Mouse (Mus musculus): ENCODE data around the gene Kremen2. TPM values are rescaled to one million over a fixed set of nuclear protein-coding genes. Genes with fewer than 3 reads are reported as not detected.

The Kremen2 gene
- polyA plus RNA-seq, 1 experiment from 2014 or later = 0.51 TPM

DNA sequence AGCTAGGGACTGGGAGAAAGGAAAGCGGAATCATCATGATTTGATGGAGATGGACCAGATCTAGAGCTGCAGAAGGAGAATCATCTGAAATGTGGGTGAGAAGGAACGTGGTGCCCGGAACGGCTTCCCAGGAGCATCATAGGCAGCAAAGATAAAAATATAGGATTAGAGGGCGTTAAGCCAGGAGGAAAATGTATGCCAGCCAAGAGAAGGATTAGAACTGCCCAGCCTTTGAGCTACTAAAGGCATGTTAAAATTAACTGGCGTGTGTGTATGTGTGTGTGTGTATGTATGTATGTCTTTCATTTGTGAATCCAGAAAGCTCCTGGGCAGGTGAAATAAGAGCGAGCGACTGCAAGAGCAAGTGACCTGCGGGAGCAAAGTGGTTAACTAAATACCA lies 42.3 kb downstream of the Kremen2 start:
- H3K9me3 ChIP-seq (ENCODE audit: control insufficient read depth, low read length) = no peaks in the 10 kb centered on the region
- WGBS = 87% methylated on average over 9 of the region's 9 CpGs
- H3K27ac ChIP-seq (ENCODE audit: low read length) = no peak overlapping the region
- no peak overlapping the region for H3K4me2 ChIP-seq (ENCODE audit: low read depth, low read length)
- peaks cover 7% of the 10 kb centered on the region; the same call in 1 of the 2 replicates for H3K27me3 ChIP-seq (replicated peaks; ENCODE audit: control insufficient read depth, insufficient read depth, low read length)
- no peak overlapping the region for H3K9ac ChIP-seq (ENCODE audit: low read depth, low read length)
- H3K36me3 ChIP-seq (ENCODE audit: control insufficient read depth, insufficient read depth, low read length) = no peaks in the 10 kb centered on the region
- H3K4me3 ChIP-seq (ENCODE audit: low read length) = no peak overlapping the region
- ATAC-seq = no peak
- peaks cover 6% of the 10 kb centered on the region; the same call in 1 of the 2 replicates for H3K4me1 ChIP-seq (ENCODE audit: control insufficient read depth, insufficient read depth, low read length)

DNA sequence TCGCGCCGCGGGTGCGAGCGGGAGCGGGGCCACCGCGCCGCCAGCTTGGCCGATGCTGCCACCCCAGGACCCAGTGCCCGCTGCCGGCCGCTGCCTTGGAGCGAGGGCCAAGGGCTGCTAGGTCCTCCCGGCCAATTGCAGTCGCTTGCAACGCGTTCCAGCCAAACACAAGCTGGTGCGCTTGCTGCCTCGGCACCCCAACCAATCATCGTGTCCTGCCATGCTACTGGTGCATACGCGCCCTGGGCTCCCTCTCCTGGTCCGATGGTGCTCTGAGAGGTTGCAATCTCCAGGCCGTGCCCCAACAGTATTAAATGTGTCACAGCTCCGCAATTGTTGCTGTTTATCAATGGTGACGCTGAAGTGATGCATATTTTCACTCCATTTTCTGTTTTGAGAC lies 45.6 kb downstream of the Kremen2 start:
- peak overlapping the region; percentile 77 for H3K4me3 ChIP-seq (ENCODE audit: low read length)
- no peaks in the 10 kb centered on the region for H3K36me3 ChIP-seq (ENCODE audit: control insufficient read depth, insufficient read depth, low read length)
- ATAC-seq = peak; percentile 98
- H3K27me3 ChIP-seq (replicated peaks; ENCODE audit: control insufficient read depth, insufficient read depth, low read length) = peaks cover 9% of the 10 kb centered on the region; the same call in 1 of the 2 replicates
- H3K4me1 ChIP-seq (ENCODE audit: control insufficient read depth, insufficient read depth, low read length) = peaks cover 9% of the 10 kb centered on the region; the same call in 1 of the 2 replicates
- H3K27ac ChIP-seq (ENCODE audit: low read length) = no peak overlapping the region
- under 1% methylated on average over 28 of the region's 28 CpGs for WGBS
- H3K9ac ChIP-seq (ENCODE audit: low read depth, low read length) = peak overlapping the region; percentile 70
- H3K4me2 ChIP-seq (ENCODE audit: low read depth, low read length) = peak overlapping the region; percentile 100
- no peaks in the 10 kb centered on the region for H3K9me3 ChIP-seq (ENCODE audit: control insufficient read depth, low read length)

DNA sequence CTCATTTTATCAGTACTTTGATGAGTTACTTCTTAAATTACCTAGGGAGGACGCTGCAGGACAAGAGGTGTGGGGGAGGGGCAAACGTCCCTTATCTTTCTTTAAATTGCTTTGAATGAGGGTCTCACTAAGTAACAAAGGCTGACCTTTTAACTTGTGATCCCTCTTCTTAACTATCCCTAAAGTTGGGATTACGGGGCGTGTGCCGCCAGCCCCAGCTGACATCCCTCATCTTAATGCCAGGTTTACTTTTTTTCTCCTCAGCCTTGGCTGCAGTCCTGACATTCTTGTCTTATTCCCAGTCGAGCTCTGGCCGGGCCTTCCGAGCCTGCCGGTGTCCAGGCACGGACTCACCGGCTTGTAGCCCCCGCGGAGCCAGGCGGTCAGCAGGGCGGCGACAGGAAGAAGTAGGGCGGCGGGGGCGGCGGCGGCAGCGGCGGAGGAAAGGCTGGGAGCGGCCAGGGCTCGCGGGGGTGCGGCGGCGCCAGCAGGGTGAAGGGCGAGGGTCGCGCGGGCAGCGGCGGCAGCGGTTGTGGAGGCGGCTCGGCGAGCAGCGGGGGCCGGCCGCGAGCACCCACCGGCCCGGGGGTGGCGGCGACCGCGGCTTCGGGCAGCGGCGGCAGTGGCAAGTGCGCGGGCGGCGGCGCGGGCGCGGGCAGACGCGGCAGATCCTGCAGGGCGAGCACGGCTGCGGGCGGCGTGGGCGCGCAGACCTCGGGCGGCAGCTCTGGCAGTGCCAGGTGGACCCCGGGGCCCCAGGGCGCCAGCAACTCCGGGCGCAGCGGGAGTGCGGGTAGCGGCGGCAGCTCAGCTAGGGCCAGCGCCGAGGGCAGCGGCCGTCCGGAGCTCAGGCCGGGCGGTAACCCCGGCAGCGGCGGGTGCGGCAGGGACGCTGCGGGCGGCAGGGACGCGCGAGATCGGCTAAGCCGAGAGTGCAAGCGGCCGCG lies 46.2 kb downstream of the Kremen2 start:
- H3K9me3 ChIP-seq (ENCODE audit: control insufficient read depth, low read length) = no peaks in the 10 kb centered on the region
- H3K27ac ChIP-seq (ENCODE audit: low read length) = no peak overlapping the region
- WGBS = under 1% methylated on average over 84 of the region's 101 CpGs
- H3K36me3 ChIP-seq (ENCODE audit: control insufficient read depth, insufficient read depth, low read length) = no peaks in the 10 kb centered on the region
- ATAC-seq = peak; percentile 59
- peaks cover 9% of the 10 kb centered on the region; the same call in 1 of the 2 replicates for H3K27me3 ChIP-seq (replicated peaks; ENCODE audit: control insufficient read depth, insufficient read depth, low read length)
- H3K4me2 ChIP-seq (ENCODE audit: low read depth, low read length) = peak overlapping the region; percentile 100
- H3K4me1 ChIP-seq (ENCODE audit: control insufficient read depth, insufficient read depth, low read length) = peaks cover 9% of the 10 kb centered on the region; the same call in 1 of the 2 replicates
- peak overlapping the region; percentile 77 for H3K4me3 ChIP-seq (ENCODE audit: low read length)
- H3K9ac ChIP-seq (ENCODE audit: low read depth, low read length) = peak overlapping the region; percentile 70

DNA sequence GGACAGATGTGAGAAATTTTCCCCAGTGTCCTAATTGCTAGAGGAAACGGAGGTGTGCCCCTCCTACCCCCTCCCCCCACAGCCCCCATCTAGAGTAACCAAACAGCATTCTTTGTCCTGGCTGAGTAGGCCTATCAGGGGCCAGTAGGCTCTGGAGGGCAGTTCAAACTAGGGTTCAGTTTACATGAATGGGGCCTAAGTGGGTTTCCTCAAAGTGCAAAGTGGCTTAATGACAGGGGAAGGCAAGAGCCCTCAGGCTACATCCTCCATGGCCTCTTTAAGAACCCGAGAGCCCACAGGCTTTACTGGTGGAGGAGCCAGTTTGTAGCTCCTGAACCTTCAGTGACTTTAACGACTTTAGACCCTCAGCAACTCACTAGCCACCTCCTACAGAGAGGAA lies 49.8 kb downstream of the Kremen2 start:
- Histone ChIP-seq H3K27ac (ENCODE audit: low read length) (no peak overlapping the region), H3K4me1 (ENCODE audit: control insufficient read depth, insufficient read depth, low read length) (peaks cover 9% of the 10 kb centered on the region; the same call in 1 of the 2 replicates), H3K4me2 (ENCODE audit: low read depth, low read length) (no peak overlapping the region), H3K27me3 (replicated peaks; ENCODE audit: control insufficient read depth, insufficient read depth, low read length) (peaks cover 6% of the 10 kb centered on the region; the same call in 1 of the 2 replicates), H3K4me3 (ENCODE audit: low read length) (no peak overlapping the region), H3K36me3 (ENCODE audit: control insufficient read depth, insufficient read depth, low read length) (no peaks in the 10 kb centered on the region), H3K9me3 (ENCODE audit: control insufficient read depth, low read length) (no peaks in the 10 kb centered on the region), H3K9ac (ENCODE audit: low read depth, low read length) (no peak overlapping the region)
- ATAC-seq = no peak
- WGBS = 28% methylated on average over 3 of the region's 3 CpGs

DNA sequence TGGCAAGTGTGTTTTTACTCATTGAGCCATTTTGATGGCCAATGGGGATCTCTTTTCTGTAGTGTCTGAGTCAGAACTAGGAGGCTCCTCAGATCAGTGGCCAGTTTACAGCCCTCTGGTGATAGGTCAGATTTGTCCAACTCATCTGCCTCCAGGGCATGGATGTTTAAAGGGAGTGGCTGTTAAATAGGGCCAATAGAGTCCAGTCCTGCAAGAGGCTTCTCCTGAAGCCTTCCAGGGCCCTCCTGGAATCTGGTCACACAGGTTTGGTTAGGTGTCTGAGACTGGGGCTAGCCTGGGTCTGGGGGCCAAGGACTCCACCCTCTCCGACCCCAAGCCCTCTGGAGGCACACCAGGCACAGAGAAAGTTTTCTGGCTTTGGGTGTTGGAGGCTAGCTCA lies 51.1 kb downstream of the Kremen2 start:
- no peak overlapping the region for H3K4me3 ChIP-seq (ENCODE audit: low read length)
- no peak overlapping the region for H3K4me2 ChIP-seq (ENCODE audit: low read depth, low read length)
- no peak overlapping the region for H3K27ac ChIP-seq (ENCODE audit: low read length)
- H3K36me3 ChIP-seq (ENCODE audit: control insufficient read depth, insufficient read depth, low read length) = no peaks in the 10 kb centered on the region
- H3K9me3 ChIP-seq (ENCODE audit: control insufficient read depth, low read length) = no peaks in the 10 kb centered on the region
- peaks cover 9% of the 10 kb centered on the region; the same call in 1 of the 2 replicates for H3K4me1 ChIP-seq (ENCODE audit: control insufficient read depth, insufficient read depth, low read length)
- H3K27me3 ChIP-seq (replicated peaks; ENCODE audit: control insufficient read depth, insufficient read depth, low read length) = peaks cover 6% of the 10 kb centered on the region; the same call in 1 of the 2 replicates
- WGBS = 25% methylated on average over 1 of the region's 1 CpGs
- no peak overlapping the region for H3K9ac ChIP-seq (ENCODE audit: low read depth, low read length)
- peak; percentile 55; the same call in 1 of the 2 replicates for ATAC-seq

Other genes with a start within 250 kb of the Kremen2 start
- 16.0 and 16.8 TPM in 2 replicates for gene Zfp213, start 181.6 kb downstream of the Kremen2 start, polyA plus RNA-seq (2015; fragmentation: Nextera tagmentation; extraction: Ambion mirVana)
- 8.6 and 8.8 TPM in 2 replicates for gene Zfp13, start 146.3 kb downstream of the Kremen2 start, polyA plus RNA-seq (2015; fragmentation: Nextera tagmentation; extraction: Ambion mirVana)
- 0.09 TPM in 1 of 2 replicates, not detected in the other for gene Zscan10, start 145.0 kb downstream of the Kremen2 start, polyA plus RNA-seq (2015; fragmentation: Nextera tagmentation; extraction: Ambion mirVana)
- 0.64 and 0.70 TPM in 2 replicates for gene Mmp25, start 100.6 kb downstream of the Kremen2 start, polyA plus RNA-seq (2015; fragmentation: Nextera tagmentation; extraction: Ambion mirVana)
- gene Bicdl2, start 85.3 kb downstream of the Kremen2 start, polyA plus RNA-seq (2015; fragmentation: Nextera tagmentation; extraction: Ambion mirVana) = 5.8 and 6.5 TPM in 2 replicates
- 81.0 and 87.3 TPM in 2 replicates for gene Hcfc1r1, start 72.2 kb downstream of the Kremen2 start, polyA plus RNA-seq (2015; fragmentation: Nextera tagmentation; extraction: Ambion mirVana)
- 42.4 and 46.1 TPM in 2 replicates for gene Thoc6, start 72.0 kb downstream of the Kremen2 start, polyA plus RNA-seq (2015; fragmentation: Nextera tagmentation; extraction: Ambion mirVana)
- 19.3 and 22.8 TPM in 2 replicates for gene Tnfrsf12a, start 68.4 kb downstream of the Kremen2 start, polyA plus RNA-seq (2015; fragmentation: Nextera tagmentation; extraction: Ambion mirVana)
- gene Cldn6, start 66.6 kb downstream of the Kremen2 start, polyA plus RNA-seq (2015; fragmentation: Nextera tagmentation; extraction: Ambion mirVana) = 18.9 and 23.3 TPM in 2 replicates
- gene Cldn9, start 61.8 kb downstream of the Kremen2 start, polyA plus RNA-seq (2015; fragmentation: Nextera tagmentation; extraction: Ambion mirVana) = 1.8 and 1.9 TPM in 2 replicates
- gene 1520401A03Rik, start 23.1 kb downstream of the Kremen2 start, polyA plus RNA-seq (2015; fragmentation: Nextera tagmentation; extraction: Ambion mirVana) = not detected in 2 replicates
- gene Pkmyt1, start 19.5 kb downstream of the Kremen2 start, polyA plus RNA-seq (2015; fragmentation: Nextera tagmentation; extraction: Ambion mirVana) = 36.9 and 44.6 TPM in 2 replicates
- 23.5 and 25.3 TPM in 2 replicates for gene Paqr4, start 5.0 kb downstream of the Kremen2 start, polyA plus RNA-seq (2015; fragmentation: Nextera tagmentation; extraction: Ambion mirVana)
- gene Flywch1, start 25.8 kb upstream of the Kremen2 start, polyA plus RNA-seq (2015; fragmentation: Nextera tagmentation; extraction: Ambion mirVana) = 44.5 and 44.9 TPM in 2 replicates
- 9.8 and 14.9 TPM in 2 replicates for gene Flywch2, start 40.2 kb upstream of the Kremen2 start, polyA plus RNA-seq (2015; fragmentation: Nextera tagmentation; extraction: Ambion mirVana)
- 319 and 373 TPM in 2 replicates for gene Srrm2, start 44.7 kb upstream of the Kremen2 start, polyA plus RNA-seq (2015; fragmentation: Nextera tagmentation; extraction: Ambion mirVana)
- gene Elob, start 83.3 kb upstream of the Kremen2 start, polyA plus RNA-seq (2015; fragmentation: Nextera tagmentation; extraction: Ambion mirVana) = 836 and 930 TPM in 2 replicates
- 0.17 TPM in 1 of 2 replicates, not detected in the other for gene Prss33, start 90.2 kb upstream of the Kremen2 start, polyA plus RNA-seq (2015; fragmentation: Nextera tagmentation; extraction: Ambion mirVana)
- 11.8 and 14.5 TPM in 2 replicates for gene Prss32, start 98.0 kb upstream of the Kremen2 start, polyA plus RNA-seq (2015; fragmentation: Nextera tagmentation; extraction: Ambion mirVana)
- 2.7 and 3.4 TPM in 2 replicates for gene Prss41, start 98.3 kb upstream of the Kremen2 start, polyA plus RNA-seq (2015; fragmentation: Nextera tagmentation; extraction: Ambion mirVana)
- not detected in 2 replicates for gene Prss21, start 122.2 kb upstream of the Kremen2 start, polyA plus RNA-seq (2015; fragmentation: Nextera tagmentation; extraction: Ambion mirVana)
- gene Dcpp1, start 135.0 kb upstream of the Kremen2 start, polyA plus RNA-seq (2015; fragmentation: Nextera tagmentation; extraction: Ambion mirVana) = not detected in 2 replicates
- gene Dcpp2, start 135.0 kb upstream of the Kremen2 start, polyA plus RNA-seq (2015; fragmentation: Nextera tagmentation; extraction: Ambion mirVana) = not detected in 2 replicates
- gene Dcpp3, start 171.6 kb upstream of the Kremen2 start, polyA plus RNA-seq (2015; fragmentation: Nextera tagmentation; extraction: Ambion mirVana) = not detected in 2 replicates
- not detected in 2 replicates for gene Sbp, start 195.8 kb upstream of the Kremen2 start, polyA plus RNA-seq (2015; fragmentation: Nextera tagmentation; extraction: Ambion mirVana)
- gene Sbpl, start 209.4 kb upstream of the Kremen2 start, polyA plus RNA-seq (2015; fragmentation: Nextera tagmentation; extraction: Ambion mirVana) = not detected in 2 replicates
- 3.2 and 4.3 TPM in 2 replicates for gene Prss30, start 234.7 kb upstream of the Kremen2 start, polyA plus RNA-seq (2015; fragmentation: Nextera tagmentation; extraction: Ambion mirVana)